Mouse (Mus musculus) c-Kit-positive CD71-negative TER-119-negative erythroid progenitor cells, embryonic 14.5 days (primary cell): Measurements from ENCODE around the gene Rex1bd.

ENCODE experiments used
- DNase-seq: peaks from one replicate; pipeline ENCODE4 v3.0.0-alpha.2; 2013; ENCODE audit warnings: low read depth

The Rex1bd gene

DNA sequence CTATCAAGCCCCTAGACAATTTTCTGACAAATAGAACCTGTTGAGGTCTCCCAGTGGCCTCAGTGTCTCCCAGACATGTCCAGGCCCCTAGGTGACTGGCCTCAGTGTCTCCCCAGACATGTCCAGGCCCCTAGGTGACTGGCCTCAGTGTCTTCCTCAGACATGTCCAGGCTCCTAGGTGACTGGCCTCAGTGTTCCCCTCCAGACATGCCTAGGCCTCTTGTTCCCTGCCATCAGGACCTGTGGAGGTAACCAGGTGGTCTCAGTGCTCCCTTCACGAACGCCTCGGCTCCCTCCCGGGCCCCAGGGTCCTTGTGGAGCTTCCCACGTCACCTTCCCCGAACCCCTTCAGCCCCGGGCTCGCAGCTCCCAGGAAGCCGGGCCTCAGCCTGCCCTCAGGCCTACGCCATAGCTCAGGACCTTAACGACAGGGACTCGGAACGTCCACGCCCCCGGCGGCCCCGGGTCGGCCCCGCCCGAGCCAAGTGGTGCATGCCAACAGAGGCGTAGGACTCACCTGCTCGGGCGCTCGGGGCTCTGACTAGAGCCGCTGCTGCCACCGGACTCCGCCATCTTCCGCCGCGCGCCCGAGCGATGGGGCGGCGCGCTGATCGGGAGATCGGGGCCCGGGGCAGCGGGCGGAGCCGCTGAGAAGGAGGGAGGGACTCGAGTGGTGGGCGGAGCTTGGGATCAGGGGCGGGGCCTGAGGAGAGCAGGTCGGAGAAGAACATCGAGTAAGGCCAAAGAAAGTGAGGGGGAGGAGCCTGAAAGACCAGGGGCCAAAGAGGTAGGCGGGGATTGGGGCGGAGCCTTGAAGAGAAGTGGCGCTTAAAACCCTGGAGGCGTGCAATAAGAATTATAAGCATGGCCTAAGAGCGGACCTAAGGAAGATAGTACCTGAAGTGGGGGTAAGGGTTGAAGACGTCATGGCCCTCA lies 30.0 kb downstream of the Rex1bd start, which contains the start of gene Klhl26:
Gene Klhl26, minus strand, starts transcription at position 636 of the 936 bp plus-strand sequence.
- DNase-seq, result peak; percentile 99

DNA sequence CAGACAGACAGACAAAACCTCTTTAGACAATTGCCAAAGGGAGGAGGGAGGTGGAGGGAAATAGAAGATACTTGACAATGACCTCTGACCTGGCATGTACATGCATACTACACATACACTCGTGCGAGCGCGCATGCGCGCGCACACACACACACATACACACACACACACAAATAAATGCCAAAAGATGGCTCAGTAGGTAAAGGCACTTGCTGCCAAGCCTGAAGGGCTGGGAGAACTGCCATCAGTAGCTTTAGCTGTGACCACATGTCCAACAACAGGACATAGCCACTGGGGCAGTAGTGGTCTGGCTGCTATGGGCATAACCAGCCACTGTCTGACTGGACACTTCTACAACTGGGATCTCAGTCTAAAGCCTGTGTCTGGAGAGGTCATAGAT lies 34.7 kb downstream of the Rex1bd start:
- DNase-seq, result no peak

DNA sequence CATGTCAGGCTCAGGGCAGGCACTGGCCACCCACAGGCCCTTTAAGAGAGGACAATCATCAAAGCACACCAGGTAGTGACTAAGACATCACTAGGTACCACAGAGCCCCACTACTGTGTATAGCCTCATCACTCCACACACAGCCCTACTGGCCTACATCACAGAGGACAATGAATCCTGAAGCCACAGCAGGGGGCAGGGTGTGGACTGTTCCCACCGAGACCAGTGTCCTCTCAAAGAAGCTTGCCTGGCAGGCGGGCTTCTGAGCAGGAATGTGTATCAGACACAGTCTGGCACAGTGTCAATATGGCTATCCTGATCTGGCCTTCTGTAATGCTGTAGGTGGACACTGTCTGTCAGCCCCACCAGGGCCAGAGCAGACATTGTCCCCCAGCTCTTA lies 36.6 kb downstream of the Rex1bd start:
- DNase-seq, result no peak

DNA sequence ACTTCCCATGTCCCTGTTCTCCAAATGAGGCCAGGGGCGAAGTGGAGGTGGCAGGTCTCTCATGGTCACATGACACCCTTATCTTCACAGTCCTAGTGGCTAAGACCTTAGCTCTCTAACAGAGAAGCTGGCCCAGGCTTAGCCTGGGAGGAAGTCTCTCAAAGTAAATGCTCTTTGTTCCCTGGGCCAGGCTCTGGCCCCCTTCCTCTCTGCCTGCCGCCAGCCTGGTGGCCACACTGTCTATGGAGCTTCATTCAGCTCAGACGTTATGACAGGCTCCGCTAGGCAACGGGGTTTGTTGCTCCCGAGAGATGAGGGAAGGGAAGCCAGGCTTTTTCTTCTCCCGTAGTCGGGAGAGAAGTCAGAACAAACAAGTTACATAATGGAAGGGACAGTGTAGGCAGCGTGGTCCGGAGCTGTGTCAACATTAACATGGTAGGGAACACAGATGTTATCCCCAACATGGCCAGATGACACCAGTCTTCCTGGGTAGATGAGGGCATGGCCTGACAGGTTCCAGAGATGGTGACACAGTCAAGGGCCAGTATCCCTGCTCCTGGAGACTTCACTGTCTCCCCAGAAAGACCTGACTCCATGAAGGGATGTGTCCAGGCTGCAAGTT lies 37.1 kb downstream of the Rex1bd start:
- no peak for DNase-seq

DNA sequence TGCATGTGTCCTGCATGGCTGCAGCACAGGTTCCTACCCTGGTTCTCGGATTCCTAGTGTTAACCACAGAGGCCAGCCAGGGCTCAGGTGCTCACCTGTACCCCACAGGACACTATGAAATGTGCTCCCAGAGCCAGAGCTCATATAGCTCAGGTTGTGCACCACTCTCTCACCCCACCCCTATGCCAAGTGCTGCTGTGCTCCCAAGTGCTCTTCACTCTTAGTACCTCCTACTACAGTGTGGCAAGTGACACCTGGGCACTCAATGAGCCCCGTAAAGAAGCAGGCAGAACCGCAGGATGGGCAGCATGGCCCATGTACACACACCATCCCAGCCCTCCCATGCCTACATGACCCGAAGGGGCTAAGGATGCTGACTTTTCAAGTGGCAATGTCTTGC lies 37.8 kb downstream of the Rex1bd start:
- no peak for DNase-seq

DNA sequence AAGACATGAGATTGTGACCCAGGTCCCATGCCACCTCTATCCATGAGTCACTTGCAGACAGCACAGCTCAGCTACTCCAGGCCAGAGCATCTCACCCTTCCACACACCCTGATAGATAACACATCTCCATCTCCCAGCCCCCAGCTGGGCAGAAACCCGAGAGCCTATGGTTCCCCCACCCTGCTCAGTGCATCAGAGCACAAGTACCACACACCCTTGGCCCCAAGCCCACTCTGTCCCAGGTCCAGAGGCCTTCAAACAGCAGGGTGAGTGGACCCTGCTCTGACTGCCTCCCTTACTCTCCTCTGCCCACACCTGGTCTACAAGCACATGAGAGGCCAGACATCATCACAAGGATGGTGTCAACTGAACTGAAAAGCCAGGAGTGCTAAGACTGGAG lies 38.6 kb downstream of the Rex1bd start:
- DNase-seq, result no peak

DNA sequence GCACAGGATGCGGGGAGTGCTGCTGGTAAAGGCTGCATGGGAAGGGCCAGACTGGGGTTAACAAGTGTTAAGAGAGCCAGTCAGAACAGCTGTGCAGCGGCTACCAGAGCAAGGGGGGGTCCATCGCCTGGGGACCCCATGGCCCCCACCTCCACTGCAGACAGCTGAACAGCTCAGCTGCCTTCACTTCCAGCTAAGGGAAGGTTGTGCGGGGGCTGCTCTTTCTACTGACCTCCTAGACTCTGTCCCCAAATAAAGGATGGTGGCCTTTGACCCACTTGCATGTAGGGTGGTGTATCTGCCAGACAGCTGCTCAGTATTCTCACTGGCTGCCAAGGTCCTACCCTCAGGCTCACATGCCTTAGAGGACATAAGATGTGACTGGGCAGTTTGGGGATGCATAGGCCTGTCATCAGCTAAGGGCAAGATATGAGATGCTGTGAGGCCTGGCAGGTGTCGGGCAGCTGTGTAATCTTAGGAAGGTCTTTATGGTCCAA lies 39.3 kb downstream of the Rex1bd start:
- no peak for DNase-seq

DNA sequence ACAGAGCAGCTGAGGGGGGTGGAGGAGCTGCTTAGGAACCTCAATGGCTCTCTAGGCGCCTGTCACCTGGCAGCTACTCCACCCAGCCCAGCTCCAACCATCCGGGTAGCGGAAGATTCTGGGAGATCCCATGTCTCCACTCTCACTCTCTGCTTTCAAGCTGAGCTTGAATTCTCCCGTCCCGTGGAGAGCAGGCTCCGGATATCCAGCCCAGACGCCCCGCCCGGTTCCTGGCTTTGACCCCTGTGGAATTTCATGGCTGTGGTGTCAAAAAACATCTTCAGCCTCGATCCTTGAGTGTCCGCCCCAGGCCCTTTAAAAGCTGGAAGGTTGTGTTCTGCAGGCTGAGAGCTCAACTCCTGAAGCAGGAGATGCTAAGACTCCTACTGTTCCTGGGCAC lies 39.8 kb downstream of the Rex1bd start:
- DNase-seq, result no peak

DNA sequence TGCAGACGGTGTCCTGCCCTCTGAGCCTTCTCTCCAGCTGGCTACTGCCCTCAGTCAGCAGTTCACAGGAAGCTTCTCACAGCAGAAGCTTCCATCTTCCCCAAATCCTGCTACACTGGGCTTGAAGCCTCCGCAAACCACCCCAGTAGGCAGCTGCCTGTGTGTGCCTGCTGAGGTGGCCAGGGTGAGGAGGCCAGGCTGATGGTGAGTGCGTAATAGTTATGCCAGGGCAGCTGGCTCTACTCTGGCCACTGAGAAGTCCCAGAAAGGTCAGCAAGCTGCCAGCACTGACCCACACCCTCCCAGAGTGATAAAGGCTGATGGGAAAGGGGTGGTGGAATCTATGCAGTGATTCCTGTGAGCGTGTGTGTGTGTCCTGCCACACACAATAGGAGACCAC lies 40.2 kb downstream of the Rex1bd start:
- no peak for DNase-seq

DNA sequence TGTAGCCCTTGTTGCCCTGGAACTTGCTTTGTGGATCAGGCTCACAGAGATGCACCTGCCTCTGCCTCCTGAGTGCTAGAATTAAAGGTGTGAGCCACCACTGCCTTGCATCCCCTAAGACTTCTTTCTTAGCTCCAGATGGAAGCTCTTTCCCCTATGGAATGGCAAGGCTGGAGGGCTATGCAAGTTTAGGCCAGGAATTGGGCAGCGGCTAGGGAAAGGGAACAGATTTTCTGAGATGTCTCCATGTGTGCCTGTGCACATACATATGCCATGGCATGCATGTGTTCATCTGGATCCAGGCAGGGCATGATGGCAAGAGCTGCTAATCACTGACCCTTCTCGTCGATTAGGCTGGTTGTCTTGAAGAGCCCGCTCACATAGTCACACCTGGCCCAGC lies 40.9 kb downstream of the Rex1bd start:
- no peak for DNase-seq

DNA sequence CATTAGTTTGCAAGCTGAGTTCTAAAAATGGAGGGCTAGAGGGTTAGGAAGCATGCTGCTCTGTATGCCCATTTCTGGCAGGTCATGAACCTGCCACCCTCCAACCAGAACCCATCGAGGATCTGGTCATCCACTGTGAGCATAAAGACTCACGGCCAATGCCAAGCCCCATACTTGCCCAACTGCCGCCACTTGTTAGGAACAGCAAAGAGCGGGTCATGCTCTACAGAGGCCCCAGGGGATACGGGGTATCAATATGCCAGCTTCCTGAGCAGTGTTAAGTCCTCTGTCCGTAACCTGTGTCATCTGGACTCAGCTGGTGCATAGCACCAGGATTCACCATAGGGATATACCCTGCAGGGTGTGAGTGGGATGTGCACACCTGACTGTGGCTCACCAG lies 42.4 kb downstream of the Rex1bd start:
- DNase-seq, result no peak

DNA sequence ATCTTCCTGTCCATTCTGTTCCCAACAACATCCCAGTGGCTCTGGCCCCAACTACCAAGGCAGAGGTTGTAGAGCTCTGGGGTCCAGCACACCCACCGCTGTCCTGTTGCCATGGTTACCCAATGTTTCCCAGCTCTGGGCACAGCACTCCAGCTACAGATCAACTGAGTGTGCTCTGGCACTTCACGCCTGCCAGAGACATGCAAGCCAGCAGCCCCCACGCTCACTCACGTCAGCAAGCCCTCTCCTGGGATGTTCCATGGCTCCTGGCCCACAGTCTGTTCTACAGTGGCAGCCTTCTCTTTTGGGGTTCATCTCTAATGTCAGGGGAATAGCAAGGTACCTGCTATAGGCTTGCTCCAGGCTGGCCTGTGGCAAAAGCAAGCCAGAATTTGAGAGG lies 43.2 kb downstream of the Rex1bd start:
- no peak for DNase-seq

DNA sequence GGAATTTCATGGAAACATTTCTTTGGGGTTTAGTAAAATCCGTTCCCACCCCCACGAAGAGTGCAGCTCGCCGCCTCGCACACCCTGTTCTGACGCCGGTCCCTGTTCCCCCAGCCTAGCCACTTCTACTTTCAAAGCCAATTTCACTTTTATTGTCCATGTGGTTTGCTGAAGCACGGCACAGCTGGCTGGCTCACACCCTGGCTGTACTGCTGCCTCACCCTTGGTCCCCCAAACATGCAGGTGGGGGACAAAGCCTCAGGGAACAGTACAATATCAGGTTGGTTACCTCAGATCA lies 44.1 kb downstream of the Rex1bd start:
- DNase-seq, result no peak

DNA sequence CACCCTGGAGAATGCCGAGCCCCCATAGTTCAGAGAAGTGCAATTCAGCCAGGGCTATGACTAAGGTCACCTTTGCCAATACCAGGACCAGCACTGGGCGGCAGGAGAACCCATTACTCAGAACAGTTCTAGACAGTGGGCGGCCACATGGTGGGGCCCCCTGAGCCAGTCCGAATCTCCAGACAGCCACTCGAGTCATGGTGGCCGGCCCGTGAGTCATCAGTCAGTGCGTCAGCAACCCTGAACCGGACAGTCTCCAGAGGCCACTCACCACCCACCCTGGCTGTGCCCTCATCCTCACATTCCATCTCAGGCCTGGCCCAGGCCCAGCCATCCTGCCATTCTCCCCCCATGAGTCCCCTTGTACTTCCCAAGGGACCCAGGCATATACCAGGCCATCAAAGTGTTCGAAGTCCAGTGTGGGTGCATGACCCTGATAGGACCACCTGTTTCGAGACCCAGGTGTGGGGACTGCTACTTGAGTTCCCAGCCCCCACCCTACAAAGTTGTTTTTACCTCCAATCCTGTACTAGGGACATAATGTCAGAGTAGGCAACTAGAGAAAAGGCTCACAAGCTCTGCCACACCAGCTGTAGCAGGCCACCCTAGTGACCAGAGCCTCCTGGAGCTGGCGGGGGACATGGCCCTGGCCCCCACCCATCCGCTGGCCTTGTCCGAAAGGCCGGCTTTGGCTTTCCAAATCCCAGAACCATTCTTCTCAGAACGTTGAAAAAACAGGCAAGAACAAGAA lies 44.6 kb downstream of the Rex1bd start:
- no peak for DNase-seq

DNA sequence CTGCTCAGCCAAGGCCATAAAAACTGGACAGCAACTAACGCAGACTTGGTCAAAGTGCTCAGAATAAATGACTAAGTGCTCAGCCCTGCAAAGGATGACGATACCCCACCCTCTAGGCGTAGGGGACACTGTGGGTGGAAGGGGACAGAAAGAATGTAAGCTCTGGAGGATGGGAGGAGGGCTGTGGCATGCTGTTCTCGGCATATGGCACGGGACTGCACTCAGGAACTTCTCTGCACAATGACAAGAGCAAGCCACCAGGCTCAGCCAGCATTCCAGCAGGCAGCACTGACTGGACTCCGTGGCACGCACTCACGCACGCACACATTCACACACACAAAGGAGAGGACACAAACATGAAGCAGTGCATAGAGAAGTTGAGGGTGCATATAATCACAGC lies 45.9 kb downstream of the Rex1bd start:
- DNase-seq, result no peak

DNA sequence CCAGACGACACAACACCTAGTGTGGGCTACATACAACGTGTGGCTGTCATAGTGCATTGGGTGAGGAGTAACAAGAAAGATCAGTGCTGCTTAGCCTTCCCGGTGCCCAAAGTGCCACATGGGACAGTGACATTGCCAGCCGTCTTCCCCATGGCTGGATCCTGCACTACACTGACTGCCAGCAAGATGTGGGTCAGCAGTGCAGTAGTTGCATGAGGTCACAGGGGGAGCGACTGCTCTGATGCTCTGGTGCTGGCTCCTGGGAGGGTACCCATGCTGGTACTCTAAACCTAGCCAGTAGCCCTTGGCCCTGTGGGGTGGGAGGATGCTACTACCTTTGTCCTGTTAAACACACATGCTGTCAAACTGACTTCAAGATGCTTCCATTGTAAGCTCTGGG lies 46.4 kb downstream of the Rex1bd start:
- no peak for DNase-seq

DNA sequence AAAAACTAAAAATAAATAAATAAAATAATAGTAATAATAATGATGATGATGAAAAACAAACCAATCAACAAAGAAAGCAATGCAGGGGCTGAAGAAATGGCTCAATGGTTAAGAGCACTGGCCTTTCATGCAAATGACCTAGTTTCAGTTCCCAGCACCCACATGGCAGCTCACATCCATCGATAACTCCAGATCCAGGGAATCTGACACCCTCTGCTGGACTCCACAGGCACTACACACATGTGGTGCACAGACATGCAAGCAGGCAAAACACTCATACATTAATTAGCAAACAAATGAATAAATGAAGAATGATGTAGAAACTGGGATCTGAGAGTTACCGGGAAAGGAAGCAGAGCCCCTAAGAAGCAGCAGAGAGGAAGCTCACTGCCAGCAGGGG lies 46.9 kb downstream of the Rex1bd start:
- DNase-seq, result no peak

DNA sequence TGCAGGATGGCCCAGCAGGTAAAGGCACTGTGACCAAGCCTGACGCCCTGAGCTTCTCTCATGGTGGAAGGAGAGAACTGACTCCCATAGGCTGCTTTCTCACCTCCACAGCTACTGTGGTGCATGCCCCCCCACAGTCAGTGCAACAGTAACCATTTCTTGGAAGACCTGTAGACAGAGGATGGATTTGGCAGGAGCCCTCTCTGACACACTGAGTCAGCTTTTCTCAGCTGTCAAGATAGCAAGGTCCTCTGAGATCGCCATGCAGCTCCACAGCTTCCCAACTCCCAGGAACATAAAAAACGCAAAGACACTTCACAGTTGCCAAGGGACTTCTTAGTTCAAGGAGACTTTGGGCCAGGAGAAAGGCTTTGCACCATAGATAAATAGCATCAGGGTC lies 48.1 kb downstream of the Rex1bd start:
- DNase-seq, result no peak

DNA sequence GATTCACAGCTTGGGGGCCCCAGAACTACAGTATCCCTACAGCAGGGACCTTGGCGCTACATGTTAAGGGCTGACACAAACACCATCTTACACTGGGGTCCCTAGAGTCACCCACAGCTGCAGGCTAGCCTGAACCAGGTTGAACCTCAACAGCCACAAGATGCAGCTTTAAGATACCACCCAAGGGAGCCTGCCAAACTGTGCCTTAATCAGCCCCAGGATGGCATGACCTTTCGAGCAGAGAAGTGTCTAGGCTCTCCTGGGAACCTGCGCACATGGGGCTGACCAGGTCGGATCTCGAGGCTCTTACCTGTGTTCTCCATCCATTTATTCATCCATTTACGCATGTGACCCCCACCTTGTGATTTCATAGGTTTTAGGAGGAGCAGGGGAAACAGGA lies 48.7 kb downstream of the Rex1bd start:
- DNase-seq, result no peak

DNA sequence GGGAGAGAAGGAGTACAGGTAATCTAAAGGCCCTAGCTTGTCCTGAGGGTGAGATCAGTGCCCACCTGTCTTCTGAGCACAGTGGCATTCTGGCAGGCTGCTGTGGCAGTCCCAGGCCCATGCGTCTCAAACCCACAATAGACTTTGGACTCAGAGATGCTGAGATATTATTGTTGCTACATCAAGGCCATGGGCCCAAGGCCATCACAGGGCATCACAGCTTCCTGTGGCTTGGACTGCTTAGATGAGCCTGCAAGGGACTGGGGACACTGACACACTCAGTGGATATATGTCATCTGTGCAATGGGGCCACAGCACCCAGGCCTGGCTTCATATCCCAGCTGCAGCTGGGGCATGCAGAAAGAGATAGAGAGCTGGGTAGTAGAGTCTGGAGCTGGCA lies 49.6 kb downstream of the Rex1bd start:
- no peak for DNase-seq
